Mouse (Mus musculus) kidney, embryonic 15.5 days (tissue): ENCODE measurements around the gene Xpc. TPM values are rescaled to one million over a fixed set of nuclear protein-coding genes. Genes with fewer than 3 reads are reported as not detected.

ENCODE experiments used
- ATAC-seq: fragments of 200-750 bp; cut with Nextera tagmentation; replicated peaks from 2 replicates; pipeline ENCODE4 v1.8.0; 2017; ENCODE audit warnings: moderate TSS enrichment; ENCODE audit not compliant: low FRiP score
- H3K27ac ChIP-seq: fragments of 300-500 bp; sonication (generic); 2 replicates; pipeline ENCODE4 v1.5.1; 2015; ENCODE audit warnings: mild to moderate bottlenecking, inconsistent platforms
- H3K27me3 ChIP-seq: fragments of 300-500 bp; sonication (generic); 2 replicates; pipeline ENCODE4 v1.6.1; 2015; ENCODE audit warnings: inconsistent platforms
- H3K36me3 ChIP-seq: fragments of 300-500 bp; sonication (generic); 2 replicates; pipeline ENCODE4 v1.6.1; 2015; ENCODE audit warnings: inconsistent platforms
- H3K4me1 ChIP-seq: fragments of 300-500 bp; sonication (generic); 2 replicates; pipeline ENCODE4 v1.6.1; 2015; ENCODE audit warnings: inconsistent platforms
- H3K4me2 ChIP-seq: fragments of 300-500 bp; sonication (generic); 2 replicates; pipeline ENCODE4 v1.6.1; 2015; ENCODE audit warnings: moderate library complexity, mild to moderate bottlenecking, inconsistent platforms
- H3K4me3 ChIP-seq: fragments of 300-500 bp; sonication (generic); replicated peaks from 2 replicates; pipeline ENCODE4 v1.5.1; 2015; ENCODE audit warnings: mild to moderate bottlenecking, inconsistent platforms
- H3K9ac ChIP-seq: fragments of 300-500 bp; sonication (generic); 2 replicates; pipeline ENCODE4 v1.6.1; 2015; ENCODE audit warnings: mild to moderate bottlenecking, inconsistent platforms
- H3K9me3 ChIP-seq: fragments of 300-500 bp; sonication (generic); replicated peaks from 2 replicates; pipeline ENCODE4 v1.6.1; 2016; ENCODE audit warnings: inconsistent platforms
- WGBS: fragments of 180-500 bp; shearing (Covaris S2); methylation state at CpG from one replicate; pipeline ENCODE4 v1.1.7; 2015; ENCODE audit warnings: mixed read lengths; 5-methylcytosine and 5-hydroxymethylcytosine counted together
- polyA plus RNA-seq: library from polyadenylated mRNA; unstranded; fragments of >200 nt; fragmentation: Nextera tagmentation; extraction: Ambion mirVana; gene quantifications from 2 replicates; pipeline ENCODE4 v1.2.1, GENCODE M21; 2015

The Xpc gene
- polyA plus RNA-seq, 1 experiment from 2014 or later = 25.5 TPM

DNA sequence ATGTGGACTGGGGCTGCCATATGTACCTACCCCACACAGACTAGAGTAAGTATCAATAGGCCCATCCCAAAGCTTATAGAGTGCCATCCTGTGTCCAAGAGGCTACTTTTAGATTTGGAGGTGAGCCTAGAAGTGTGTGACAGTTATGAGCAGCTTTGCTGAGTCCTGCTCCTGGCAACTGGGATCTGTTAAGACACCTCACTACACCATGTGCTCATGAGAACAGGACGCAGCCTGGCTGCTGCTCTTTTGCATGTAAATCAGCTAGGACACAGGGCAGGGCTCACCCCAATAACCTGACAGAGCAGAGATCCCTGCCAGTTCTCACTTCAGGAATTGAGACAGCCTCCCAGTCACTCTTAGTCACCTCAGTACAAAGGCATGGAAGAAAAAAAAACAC is 48.6 kb downstream of the Xpc start:
- Histone ChIP-seq H3K27ac (no peak overlapping the region), H3K27me3 (no peaks in the 10 kb centered on the region), H3K4me3 (no peak overlapping the region), H3K36me3 (peaks cover 68% of the 10 kb centered on the region), H3K9ac (no peak overlapping the region), H3K4me2 (no peak overlapping the region), H3K4me1 (peaks cover 6% of the 10 kb centered on the region), H3K9me3 (no peaks in the 10 kb centered on the region)
- WGBS = 81% methylated on average over 1 of the region's 1 CpGs
- no peak for ATAC-seq

- Histone ChIP-seq H3K27ac (no peak overlapping the region), H3K27me3 (no peaks in the 10 kb centered on the region), H3K4me2 (no peak overlapping the region), H3K4me1 (no peaks in the 10 kb centered on the region), H3K9ac (no peak overlapping the region), H3K9me3 (no peaks in the 10 kb centered on the region), H3K4me3 (no peak overlapping the region), H3K36me3 (peaks cover 68% of the 10 kb centered on the region)
- WGBS = 89% methylated on average over 2 of the region's 2 CpGs
- ATAC-seq = no peak
These were observed 49.9 kb downstream of the Xpc start for GRCm38 (mm10) chr6:91465756-91466155.

- H3K27ac ChIP-seq = no peak overlapping the region
- 93% methylated on average over 1 of the region's 1 CpGs for WGBS
These were observed 56.2 kb downstream of the Xpc start for GRCm38 (mm10) chr6:91459471-91459870.

DNA sequence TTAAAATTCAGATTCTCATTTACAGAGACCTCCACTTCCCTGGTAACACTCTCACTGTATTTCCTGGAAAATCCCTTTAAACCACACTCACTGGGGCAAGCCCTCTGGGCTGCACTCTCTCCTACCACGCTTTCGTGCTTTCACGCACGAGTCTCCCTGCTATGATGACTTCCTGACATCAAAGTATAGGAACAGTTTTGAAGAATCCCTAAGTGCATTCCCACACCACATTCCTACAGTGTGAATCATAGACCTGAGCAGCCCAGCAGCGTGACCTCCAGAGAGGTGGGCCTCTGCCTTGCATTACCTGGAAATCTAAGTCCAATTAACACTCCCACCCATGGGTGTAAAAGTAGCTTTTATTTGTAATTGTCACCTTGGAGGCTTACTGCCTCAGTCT is 61.1 kb downstream of the Xpc start:
- Histone ChIP-seq H3K9me3 (no peaks in the 10 kb centered on the region), H3K4me3 (no peak overlapping the region), H3K4me2 (no peak overlapping the region), H3K9ac (no peak overlapping the region), H3K27ac (no peak overlapping the region), H3K36me3 (no peaks in the 10 kb centered on the region), H3K4me1 (no peaks in the 10 kb centered on the region), H3K27me3 (no peaks in the 10 kb centered on the region)
- ATAC-seq = no peak; the same call in 1 of the 2 replicates
- WGBS = 42% methylated on average over 5 of the region's 5 CpGs

More at GRCm38 (mm10) chr6:91459471-91459870, 56.2 kb downstream of the Xpc start:
- no peak overlapping the region for H3K4me3 ChIP-seq
- no peaks in the 10 kb centered on the region for H3K27me3 ChIP-seq
- H3K9ac ChIP-seq = no peak overlapping the region
- no peak for ATAC-seq
- no peak overlapping the region for H3K4me2 ChIP-seq
- peaks cover 21% of the 10 kb centered on the region for H3K36me3 ChIP-seq
- H3K4me1 ChIP-seq = no peaks in the 10 kb centered on the region
- no peaks in the 10 kb centered on the region for H3K9me3 ChIP-seq

DNA sequence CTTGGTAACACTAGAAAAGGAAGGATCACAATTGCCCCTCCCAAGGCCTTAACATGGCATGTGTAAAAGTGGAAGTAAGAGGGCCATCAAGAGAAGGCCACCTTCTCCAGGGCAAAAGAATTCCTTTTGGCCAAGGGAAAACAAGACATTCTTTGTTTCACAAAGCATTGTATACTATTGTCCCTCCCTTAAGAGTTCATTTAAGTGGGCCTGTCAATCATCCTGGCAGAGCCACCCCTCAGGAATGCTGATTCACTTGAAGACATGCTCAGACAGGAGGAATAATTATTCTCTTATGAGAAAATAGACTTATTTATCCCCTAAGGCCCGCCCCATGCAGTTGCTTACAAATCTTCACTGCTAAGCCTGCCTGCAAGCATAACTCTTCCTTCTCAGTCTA is 63.6 kb downstream of the Xpc start:
- WGBS = 70% methylated on average over 1 of the region's 1 CpGs
- no peak overlapping the region for H3K9ac ChIP-seq
- H3K27me3 ChIP-seq = peaks cover 10% of the 10 kb centered on the region; the same call in 1 of the 2 replicates

GRCm38 (mm10) chr6:91449472-91450225 is 66.0 kb downstream of the Xpc start:
- H3K36me3 ChIP-seq = no peaks in the 10 kb centered on the region
- H3K27me3 ChIP-seq = peaks cover 10% of the 10 kb centered on the region; the same call in 1 of the 2 replicates
- no peaks in the 10 kb centered on the region for H3K9me3 ChIP-seq
- H3K27ac ChIP-seq = no peak overlapping the region
- no peaks in the 10 kb centered on the region for H3K4me1 ChIP-seq
- WGBS = 60% methylated on average over 3 of the region's 3 CpGs
- H3K4me3 ChIP-seq = no peak overlapping the region
- no peak for ATAC-seq
- H3K9ac ChIP-seq = no peak overlapping the region
- no peak overlapping the region for H3K4me2 ChIP-seq

More for the DNA sequence above, 63.6 kb downstream of the Xpc start:
- H3K9me3 ChIP-seq = no peaks in the 10 kb centered on the region
- H3K4me3 ChIP-seq = no peak overlapping the region
- ATAC-seq = no peak
- H3K36me3 ChIP-seq = no peaks in the 10 kb centered on the region
- H3K4me1 ChIP-seq = no peaks in the 10 kb centered on the region
- no peak overlapping the region for H3K4me2 ChIP-seq
- H3K27ac ChIP-seq = no peak overlapping the region

- H3K4me1 ChIP-seq = peaks cover 9% of the 10 kb centered on the region
- H3K4me3 ChIP-seq = no peak overlapping the region
- no peak for ATAC-seq
- H3K9me3 ChIP-seq = no peaks in the 10 kb centered on the region
- H3K9ac ChIP-seq = no peak overlapping the region
- no peak overlapping the region for H3K4me2 ChIP-seq
- WGBS = 70% methylated on average over 3 of the region's 3 CpGs
- no peak overlapping the region for H3K27ac ChIP-seq
- no peaks in the 10 kb centered on the region for H3K36me3 ChIP-seq
- peaks cover 10% of the 10 kb centered on the region; the same call in 1 of the 2 replicates for H3K27me3 ChIP-seq
These were observed 70.4 kb downstream of the Xpc start for GRCm38 (mm10) chr6:91445316-91445715.

DNA sequence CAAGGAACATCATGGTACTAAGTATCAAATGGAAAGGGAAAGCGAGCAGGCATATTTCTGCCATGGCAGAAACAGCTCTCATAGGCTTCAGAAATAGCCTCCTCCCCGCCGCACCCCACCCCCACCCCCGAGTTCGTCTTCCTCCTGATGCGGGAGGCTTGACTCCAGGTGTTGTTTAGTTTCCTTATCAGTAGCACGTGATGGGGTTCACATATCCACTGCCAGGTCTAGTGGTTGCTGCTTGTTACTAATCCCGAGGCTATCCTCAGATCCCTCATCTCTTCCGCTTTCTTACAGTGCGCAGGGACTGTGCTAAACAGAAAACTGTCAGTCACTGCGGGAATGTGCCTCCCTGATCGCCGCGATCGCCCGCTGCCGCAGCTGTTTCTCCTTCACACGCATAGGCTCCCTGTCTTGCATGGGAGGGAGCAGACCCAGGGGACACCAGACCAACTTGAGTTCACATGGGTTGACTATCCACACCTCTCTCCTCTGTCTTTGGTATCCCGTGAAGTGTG is 74.5 kb downstream of the Xpc start:
- peak overlapping the region; percentile 93 for H3K4me2 ChIP-seq
- no peaks in the 10 kb centered on the region for H3K9me3 ChIP-seq
- H3K27ac ChIP-seq = peak overlapping the region; percentile 64
- no peaks in the 10 kb centered on the region for H3K36me3 ChIP-seq
- peak overlapping the region; percentile 71 for H3K4me3 ChIP-seq
- peak overlapping the region; percentile 69 for H3K9ac ChIP-seq
- peaks cover 25% of the 10 kb centered on the region for H3K27me3 ChIP-seq
- 3% methylated on average over 19 of the region's 19 CpGs for WGBS
- H3K4me1 ChIP-seq = peaks cover 11% of the 10 kb centered on the region
- peak; percentile 65 for ATAC-seq

- Histone ChIP-seq H3K4me3 (peak overlapping the region; percentile 71), H3K4me2 (peak overlapping the region; percentile 93), H3K9ac (peak overlapping the region; percentile 69), H3K36me3 (no peaks in the 10 kb centered on the region), H3K27me3 (peaks cover 31% of the 10 kb centered on the region), H3K9me3 (no peaks in the 10 kb centered on the region), H3K4me1 (peaks cover 11% of the 10 kb centered on the region), H3K27ac (peak overlapping the region; percentile 64)
- 2% methylated on average over 30 of the region's 30 CpGs for WGBS
- ATAC-seq = peak; percentile 95
These were observed 75.1 kb downstream of the Xpc start for GRCm38 (mm10) chr6:91440474-91441144.

Other genes with a start within 250 kb of the Xpc start
- 0.05 and 0.19 TPM in 2 replicates for gene Wnt7a, start 104.5 kb downstream of the Xpc start, polyA plus RNA-seq
- 30.2 and 30.7 TPM in 2 replicates for gene Chchd4, start 42.3 kb downstream of the Xpc start, polyA plus RNA-seq
- 44.7 and 46.5 TPM in 2 replicates for gene Tmem43, start 42.2 kb downstream of the Xpc start, polyA plus RNA-seq
- gene Lsm3, start within 50 bp of the Xpc start, polyA plus RNA-seq = 280 and 313 TPM in 2 replicates
- 84.0 and 87.2 TPM in 2 replicates for gene Slc6a6, start 168.2 kb upstream of the Xpc start, polyA plus RNA-seq